Mouse (Mus musculus) retina, embryonic 14.5 days (tissue): Measurements from ENCODE around the gene Snx8.

Source experiments
- DNase-seq: peaks from one replicate; pipeline ENCODE4 v3.0.0-alpha.2; 2015; ENCODE audit warnings: low spot score

The Snx8 gene

GRCm38 (mm10) chr5:140346050-140346449 is 43.0 kb downstream of the Snx8 start:
- DNase-seq: no peak

GRCm38 (mm10) chr5:140345244-140345643 is 43.8 kb downstream of the Snx8 start:
- no peak for DNase-seq

- DNase-seq: no peak
These were observed 46.2 kb downstream of the Snx8 start for GRCm38 (mm10) chr5:140342880-140343279.

GRCm38 (mm10) chr5:140339836-140340235 is 49.2 kb downstream of the Snx8 start:
- DNase-seq: no peak

GRCm38 (mm10) chr5:140338779-140339178 is 50.3 kb downstream of the Snx8 start:
- no peak for DNase-seq

- DNase-seq: peak; percentile 71
These were observed 52.4 kb downstream of the Snx8 start for GRCm38 (mm10) chr5:140336680-140337079.

- DNase-seq: peak; percentile 51
These were observed 55.4 kb downstream of the Snx8 start for GRCm38 (mm10) chr5:140333631-140334030.

- no peak for DNase-seq
These were observed 56.5 kb downstream of the Snx8 start for GRCm38 (mm10) chr5:140332519-140332918.

GRCm38 (mm10) chr5:140331615-140332512 is 57.2 kb downstream of the Snx8 start, which contains the start of gene Mrm2:
TSS of gene Mrm2 (minus strand) at chr5:140331898.
- DNase-seq: peak; percentile 86

- DNase-seq: no peak
These were observed 65.0 kb downstream of the Snx8 start for GRCm38 (mm10) chr5:140324058-140324457.

- DNase-seq: peak; percentile 42
These were observed 67.1 kb downstream of the Snx8 start for GRCm38 (mm10) chr5:140321756-140322575.

- DNase-seq: peak; percentile 97
These were observed 67.9 kb downstream of the Snx8 start, which contains the start of the genes Mad1l1 and Nudt1 for GRCm38 (mm10) chr5:140321042-140321755. TSS of gene Mad1l1 (minus strand) at chr5:140321552. TSS of gene Nudt1 (plus strand) at chr5:140321656.

- no peak for DNase-seq
These were observed 72.3 kb downstream of the Snx8 start for GRCm38 (mm10) chr5:140316716-140317115.

GRCm38 (mm10) chr5:140307602-140308001 is 81.5 kb downstream of the Snx8 start:
- no peak for DNase-seq

GRCm38 (mm10) chr5:140306016-140306415 is 83.0 kb downstream of the Snx8 start:
- no peak for DNase-seq

- DNase-seq: no peak
These were observed 90.8 kb downstream of the Snx8 start for GRCm38 (mm10) chr5:140298291-140298690.

GRCm38 (mm10) chr5:140292152-140292551 is 96.9 kb downstream of the Snx8 start:
- DNase-seq: peak; percentile 78
